Mouse (Mus musculus): ENCODE measurements around the gene Olfr1412.

The Olfr1412 gene

GRCm38 (mm10) chr1:92638181-92638580, 52.6 kb downstream of the Olfr1412 start:
- no peak for DNase-seq (ENCODE audit: low spot score)

GRCm38 (mm10) chr1:92638736-92639135, 53.2 kb downstream of the Olfr1412 start:
- no peak for DNase-seq (ENCODE audit: low spot score)

GRCm38 (mm10) chr1:92640393-92640792, 54.8 kb downstream of the Olfr1412 start:
- no peak for DNase-seq (ENCODE audit: low spot score)

Data from embryo, embryonic 10 days (tissue).